8 mouse cellular contexts compared by ENCODE assay signal in genomic region chr12:8698895-8699294, GRCm38 (mm10). TPM values are rescaled to one million over a fixed set of nuclear protein-coding genes. Genes with fewer than 3 reads are reported as not detected.
DNase-seq lines count a peak whose midpoint lies in the region; ATAC-seq lines count a peak whose summit lies in the region.

No protein-coding gene starts in this region.

- H3K4me3 ChIP-seq in kidney, embryonic 15.5 days (replicated peaks): no peak overlapping the region
- H3K4me3 ChIP-seq in embryonic facial prominence, embryonic 11.5 days (ENCODE audit: low read depth, low read length): no peak overlapping the region
- H3K4me3 ChIP-seq in midbrain, embryonic 15.5 days: no peak overlapping the region

- peaks cover 34% of the 10 kb centered on the region for H3K36me3 ChIP-seq in kidney, embryonic 15.5 days
- H3K36me3 ChIP-seq in embryonic facial prominence, embryonic 11.5 days (replicated peaks; ENCODE audit: control insufficient read depth, insufficient read depth, low read depth, low read length): no peaks in the 10 kb centered on the region
- 0 out of 2 replicates have a peak, but pooled peaks cover 2% of the 10 kb centered on the region for H3K36me3 ChIP-seq in midbrain, embryonic 15.5 days (replicated peaks)

- H3K4me2 ChIP-seq in kidney, embryonic 15.5 days: no peak overlapping the region
- H3K4me2 ChIP-seq in embryonic facial prominence, embryonic 11.5 days (ENCODE audit: low read depth, low read length): no peak overlapping the region
- H3K4me2 ChIP-seq in midbrain, embryonic 15.5 days: no peak overlapping the region

- H3K9me3 ChIP-seq in kidney, embryonic 15.5 days (replicated peaks): no peaks in the 10 kb centered on the region
- no peaks in the 10 kb centered on the region for H3K9me3 ChIP-seq in embryonic facial prominence, embryonic 11.5 days (replicated peaks; ENCODE audit: control insufficient read depth, low read length)
- H3K9me3 ChIP-seq in midbrain, embryonic 15.5 days: no peaks in the 10 kb centered on the region

- no peaks in the 10 kb centered on the region for H3K27me3 ChIP-seq in kidney, embryonic 15.5 days
- no peaks in the 10 kb centered on the region for H3K27me3 ChIP-seq in embryonic facial prominence, embryonic 11.5 days (ENCODE audit: control insufficient read depth, insufficient read depth, low read length)
- H3K27me3 ChIP-seq in midbrain, embryonic 15.5 days (replicated peaks): no peaks in the 10 kb centered on the region

- 57% methylated on average over 2 of the region's 2 CpGs for WGBS in kidney, embryonic 15.5 days
- 75% methylated on average over 2 of the region's 2 CpGs for WGBS in embryonic facial prominence, embryonic 11.5 days
- WGBS in midbrain, embryonic 15.5 days: 60% methylated on average over 2 of the region's 2 CpGs

- no peak overlapping the region for H3K27ac ChIP-seq in kidney, embryonic 15.5 days
- H3K27ac ChIP-seq in embryonic facial prominence, embryonic 11.5 days (replicated peaks; ENCODE audit: low read depth, low read length): no peak overlapping the region
- no peak overlapping the region for H3K27ac ChIP-seq in midbrain, embryonic 15.5 days

- ATAC-seq in kidney, embryonic 15.5 days (replicated peaks; ENCODE audit: low FRiP score): no peak
- ATAC-seq in activated CD4-positive, CD25-positive, alpha-beta regulatory T cell, adult 4 months: peak; percentile 67
- no peak for ATAC-seq in embryonic facial prominence, embryonic 11.5 days (replicated peaks; ENCODE audit: insufficient number of reproducible peaks, low FRiP score, low TSS enrichment, low read depth)
- peak; percentile 46; the same call in 1 of the 2 replicates for ATAC-seq in midbrain, embryonic 15.5 days (replicated peaks)

- no peaks in the 10 kb centered on the region for H3K4me1 ChIP-seq in kidney, embryonic 15.5 days
- no peaks in the 10 kb centered on the region for H3K4me1 ChIP-seq in embryonic facial prominence, embryonic 11.5 days (ENCODE audit: control insufficient read depth, insufficient read depth, low read length)
- no peaks in the 10 kb centered on the region for H3K4me1 ChIP-seq in midbrain, embryonic 15.5 days

- H3K9ac ChIP-seq in kidney, embryonic 15.5 days: no peak overlapping the region
- H3K9ac ChIP-seq in embryonic facial prominence, embryonic 11.5 days (replicated peaks; ENCODE audit: low read length): no peak overlapping the region
- no peak overlapping the region for H3K9ac ChIP-seq in midbrain, embryonic 15.5 days

- DNase-seq in kidney, adult 18-20 months: peak; percentile 49
- DNase-seq in CD4-positive, CD25-positive, alpha-beta regulatory T cell, adult 2 months (ENCODE audit: low read depth, low spot score): peak; percentile 76
- peak; percentile 64 for DNase-seq in embryonic facial prominence, embryonic 11.5 days (ENCODE audit: low spot score)
- peak; percentile 27 to 59 for DNase-seq in layer of hippocampus, postnatal 10 days (ENCODE audit: low spot score in 2 of 2)
- no peak for DNase-seq in c-Kit-positive CD71-positive TER-119-positive erythroid progenitor cells, embryonic 14.5 days (ENCODE audit: low spot score)

RNA-seq across cellular contexts. Expression of gene Pum2, which starts 25.0 kb away (rescaled TPM):
- 47.9 and 49.1 TPM in 2 replicates for polyA plus RNA-seq in kidney, embryonic 15.5 days (2015; fragmentation: Nextera tagmentation; extraction: Ambion mirVana)
- polyA plus RNA-seq in activated CD4-positive, CD25-positive, alpha-beta regulatory T cell, adult 4 months (2017; shearing (Covaris generic)): 10 to 100 TPM; 55.7 to 63.1 TPM
- 73.0 and 79.7 TPM in 2 replicates for polyA plus RNA-seq in embryonic facial prominence, embryonic 11.5 days (2014; fragmentation: Nextera tagmentation; extraction: Ambion mirVana)
- total RNA-seq in layer of hippocampus, postnatal 10 days (2021): 100 to 1,000 TPM; 146 to 157 TPM
- polyA plus RNA-seq in midbrain, embryonic 15.5 days (2015; fragmentation: Nextera tagmentation; extraction: Ambion mirVana): 50.0 and 51.1 TPM in 2 replicates

Comparison
In these comparisons a context has a peak if more than half of its experiments do, and no peak if none do; other contexts are left out.
1. ATAC-seq: peak in activated CD4-positive, CD25-positive, alpha-beta regulatory T cell, adult 4 months (single experiment) and midbrain, embryonic 15.5 days (single experiment); none in kidney, embryonic 15.5 days (single experiment) and embryonic facial prominence, embryonic 11.5 days (single experiment).